Mouse (Mus musculus): Measurements from ENCODE around the gene Gm3336.

- TF ChIP-seq CTCF (IDR thresholded peaks at IDR 0.05; ENCODE audit: low read depth, low read length), result no peak
- TF ChIP-seq POLR2A (IDR thresholded peaks at IDR 0.05; ENCODE audit: borderline replicate concordance, low read depth, low read length), result no peak
These were observed 38.9 kb upstream of the Gm3336 start for GRCm38 (mm10) chr8:70679404-70679803.
